Mouse (Mus musculus) C2C12 (cell line): ENCODE results near the gene Il2rg.

ENCODE experiments used
- CEBPB ChIP-seq: IDR thresholded peaks from one replicate; pipeline ENCODE4 v1.6.1; 2011; ENCODE audit warnings: low read depth, mild to moderate bottlenecking, control low read depth, moderate library complexity
- CTCF ChIP-seq: IDR thresholded peaks from one replicate; pipeline ENCODE4 v1.5.1; 2011; ENCODE audit not compliant: control insufficient read depth, insufficient read depth, insufficient read length
- MAX ChIP-seq: IDR thresholded peaks from one replicate; pipeline ENCODE4 v1.6.1; 2011; ENCODE audit warnings: mild to moderate bottlenecking, control low read depth
- MYOD1 ChIP-seq: IDR thresholded peaks from one replicate; pipeline ENCODE4 v1.6.1; 2011; ENCODE audit warnings: low read depth; ENCODE audit not compliant: control insufficient read depth, insufficient read length

- TF ChIP-seq MAX (no peak), MYOD1 (no peak), CTCF (no peak), CEBPB (no peak)
These were observed 33.6 kb upstream of the Il2rg start for GRCm38 (mm10) chrX:101301654-101302053.
